Mouse (Mus musculus): ENCODE results near the gene Mapkap1.

DNA sequence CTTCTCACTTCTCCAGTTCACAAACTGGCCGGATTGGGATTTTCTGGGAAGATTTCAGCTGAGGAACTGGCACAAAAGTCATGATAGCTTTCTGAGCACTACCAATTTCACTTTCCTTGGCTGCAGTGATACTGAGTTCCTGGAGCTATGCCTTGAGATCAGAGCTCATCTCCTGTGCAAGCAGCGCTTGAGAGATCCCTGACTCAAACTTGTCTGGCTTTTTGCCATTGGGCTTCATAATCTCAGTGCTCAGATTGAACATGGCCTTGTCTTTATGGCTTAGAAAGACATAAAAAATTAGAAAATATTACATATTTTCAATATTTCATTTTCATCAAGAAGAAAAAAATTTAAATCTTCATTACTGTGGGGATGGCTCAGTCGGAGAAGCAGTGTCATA, 29.8 kb downstream of the Mapkap1 start:
- TF ChIP-seq CTCF (IDR thresholded peaks at IDR 0.05; ENCODE audit: insufficient read depth, low read length), result no peak
- no peak for TF ChIP-seq POLR2A (IDR thresholded peaks at IDR 0.05; ENCODE audit: borderline replicate concordance, extremely low read depth, low read depth, low read length)
